Mouse (Mus musculus) ES-Bruce4 (cell line): ENCODE results near the gene Tsks.

Experiments
- CTCF ChIP-seq: IDR thresholded peaks from one replicate; pipeline ENCODE4 v1.8.1; 2011; ENCODE audit warnings: low read depth, low read length
- EP300 ChIP-seq: IDR thresholded peaks from 2 replicates; pipeline ENCODE4 v1.6.1; 2011; ENCODE audit warnings: low read depth, low read length; ENCODE audit not compliant: insufficient read depth
- POLR2A ChIP-seq: IDR thresholded peaks from one replicate; pipeline ENCODE4 v1.8.1; 2011; ENCODE audit warnings: low read length; ENCODE audit not compliant: insufficient read depth

DNA sequence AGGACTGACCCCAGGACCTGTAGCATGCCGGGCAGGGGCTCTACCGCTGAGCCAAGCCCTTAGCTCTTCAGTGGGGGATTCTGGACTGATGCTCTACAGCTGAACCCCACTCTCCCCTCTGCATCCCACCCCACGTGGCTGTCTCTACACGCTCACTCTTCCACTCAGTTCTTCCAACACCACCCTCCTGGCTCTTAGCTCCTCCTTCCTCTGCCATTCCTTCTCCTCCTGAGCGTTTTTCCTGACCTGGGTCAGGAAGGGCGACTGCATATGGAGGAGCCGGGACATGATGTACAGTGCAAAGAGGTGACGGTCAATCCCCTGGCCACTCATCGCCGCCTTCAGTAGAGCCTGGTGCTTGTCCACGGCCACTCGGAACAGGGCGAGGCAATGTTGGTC lies 17.5 kb downstream of the Tsks start:
- TF ChIP-seq CTCF (no peak), POLR2A (no peak), EP300 (no peak)
